Mouse (Mus musculus) heart, embryonic 13.5 days (tissue): ENCODE data around the gene Tm9sf4. TPM values are rescaled to one million over a fixed set of nuclear protein-coding genes. Genes with fewer than 3 reads are reported as not detected.

ENCODE experiments used
- ATAC-seq: fragments of 200-750 bp; cut with Nextera tagmentation; 2 replicates; pipeline ENCODE4 v1.8.0; 2017; ENCODE audit warnings: moderate TSS enrichment; ENCODE audit not compliant: insufficient number of reproducible peaks, low FRiP score, low TSS enrichment; ENCODE audit errors: extremely low read depth
- H3K27ac ChIP-seq: fragments of 300-500 bp; sonication (generic); replicated peaks from 2 replicates; pipeline ENCODE4 v1.5.1; 2015; ENCODE audit warnings: moderate library complexity, mild to moderate bottlenecking, inconsistent platforms
- H3K27me3 ChIP-seq: fragments of 300-500 bp; sonication (generic); replicated peaks from 2 replicates; pipeline ENCODE4 v1.6.1; 2015; ENCODE audit warnings: mild to moderate bottlenecking, inconsistent platforms
- H3K36me3 ChIP-seq: fragments of 300-500 bp; sonication (generic); 2 replicates; pipeline ENCODE4 v1.6.1; 2015; ENCODE audit warnings: mild to moderate bottlenecking, inconsistent platforms
- H3K4me1 ChIP-seq: fragments of 300-500 bp; sonication (generic); 2 replicates; pipeline ENCODE4 v1.6.1; 2015; ENCODE audit warnings: inconsistent platforms
- H3K4me2 ChIP-seq: fragments of 300-500 bp; sonication (generic); 2 replicates; pipeline ENCODE4 v1.6.1; 2015; ENCODE audit warnings: inconsistent platforms, mild to moderate bottlenecking, moderate library complexity
- H3K4me3 ChIP-seq: fragments of 300-500 bp; sonication (generic); 2 replicates; pipeline ENCODE4 v1.5.1; 2015; ENCODE audit warnings: moderate library complexity, mild to moderate bottlenecking, inconsistent platforms
- H3K9ac ChIP-seq: fragments of 300-500 bp; sonication (generic); 2 replicates; pipeline ENCODE4 v1.6.1; 2015; ENCODE audit warnings: inconsistent platforms, mild to moderate bottlenecking, moderate library complexity
- H3K9me3 ChIP-seq: fragments of 300-500 bp; sonication (generic); 2 replicates; pipeline ENCODE4 v1.6.1; 2016; ENCODE audit warnings: inconsistent platforms
- WGBS: fragments of 180-500 bp; shearing (Covaris S2); methylation state at CpG from one replicate; pipeline ENCODE4 v1.1.7; 2015; ENCODE audit warnings: mixed read lengths; 5-methylcytosine and 5-hydroxymethylcytosine counted together
- polyA plus RNA-seq: library from polyadenylated mRNA; unstranded; fragments of >200 nt; fragmentation: Nextera tagmentation; extraction: Ambion mirVana; gene quantifications from 2 replicates; pipeline ENCODE4 v1.2.1, GENCODE M21; 2015

The Tm9sf4 gene
- polyA plus RNA-seq, 1 experiment from 2014 or later, result 59.0 TPM

DNA sequence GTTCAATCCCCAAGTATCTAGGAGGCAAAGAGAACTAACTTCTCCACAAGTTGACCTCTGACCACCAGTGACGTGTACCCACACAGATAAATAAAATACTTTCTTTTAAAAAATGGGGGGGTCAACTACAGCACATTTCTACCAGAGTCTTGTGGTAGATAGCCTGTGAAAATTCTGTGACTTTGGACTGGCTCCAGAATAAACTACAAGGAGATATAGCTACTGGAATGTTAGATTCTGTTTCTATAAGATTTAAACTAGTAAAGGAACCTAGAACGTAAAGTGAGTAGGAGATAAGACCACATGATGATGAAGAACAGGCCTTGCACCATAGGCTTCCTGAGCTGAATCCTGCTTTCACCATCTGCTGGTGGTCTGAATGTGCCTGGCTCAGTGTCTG, 26.7 kb downstream of the Tm9sf4 start:
- Histone ChIP-seq H3K9me3 (no peaks in the 10 kb centered on the region), H3K9ac (no peak overlapping the region), H3K4me1 (peaks cover 34% of the 10 kb centered on the region), H3K36me3 (peaks cover 99% of the 10 kb centered on the region), H3K4me3 (no peak overlapping the region), H3K27me3 (no peaks in the 10 kb centered on the region), H3K4me2 (no peak overlapping the region), H3K27ac (no peak overlapping the region)
- ATAC-seq, result no peak
- 55% methylated on average over 2 of the region's 2 CpGs for WGBS

DNA sequence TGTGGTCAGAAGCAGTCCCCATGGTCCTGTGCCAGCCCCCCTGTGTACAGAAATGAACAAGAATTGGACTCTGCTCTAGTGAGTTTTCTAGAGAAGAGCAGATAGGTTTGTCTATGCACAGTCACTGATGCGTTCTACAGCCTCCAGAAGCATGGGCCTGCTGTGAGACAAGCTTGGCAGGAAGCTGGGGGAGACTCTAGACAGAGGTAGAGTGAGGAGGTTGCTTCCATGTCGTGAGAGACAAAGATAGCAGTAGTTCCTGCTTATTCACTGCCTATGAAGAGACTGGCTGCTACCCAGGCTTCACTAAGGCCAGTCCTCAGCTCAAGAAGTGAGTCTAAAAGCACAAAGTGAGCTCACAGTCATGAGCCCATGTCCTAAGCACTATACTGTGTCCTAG, 30.1 kb downstream of the Tm9sf4 start:
- no peak overlapping the region for H3K9ac ChIP-seq
- no peak overlapping the region for H3K27ac ChIP-seq
- H3K4me3 ChIP-seq, result no peak overlapping the region
- WGBS, result 72% methylated on average over 2 of the region's 2 CpGs
- no peak for ATAC-seq
- H3K4me1 ChIP-seq, result peaks cover 20% of the 10 kb centered on the region
- H3K4me2 ChIP-seq, result no peak overlapping the region
- H3K9me3 ChIP-seq, result no peaks in the 10 kb centered on the region
- H3K36me3 ChIP-seq, result peaks cover 100% of the 10 kb centered on the region
- H3K27me3 ChIP-seq, result no peaks in the 10 kb centered on the region

DNA sequence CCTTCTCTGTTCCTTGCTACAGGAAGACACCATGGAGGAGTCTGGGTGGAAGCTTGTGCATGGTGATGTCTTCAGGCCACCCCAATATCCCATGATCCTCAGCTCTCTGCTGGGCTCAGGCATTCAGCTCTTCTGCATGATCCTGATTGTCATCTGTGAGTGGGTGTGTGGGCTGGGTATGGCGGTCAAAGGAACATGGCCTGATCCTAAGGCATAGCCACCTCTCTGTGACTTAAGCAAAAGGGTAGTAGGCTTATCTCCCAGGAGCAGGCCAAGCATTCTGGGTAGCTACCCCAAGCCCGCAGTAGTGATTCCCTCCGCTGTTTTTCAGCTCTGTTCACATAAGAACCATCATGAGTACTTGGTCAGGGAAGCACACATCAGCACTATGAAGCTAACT, 33.2 kb downstream of the Tm9sf4 start:
- Histone ChIP-seq H3K4me3 (no peak overlapping the region), H3K4me1 (peaks cover 17% of the 10 kb centered on the region), H3K9me3 (no peaks in the 10 kb centered on the region), H3K27me3 (no peaks in the 10 kb centered on the region), H3K9ac (no peak overlapping the region), H3K4me2 (no peak overlapping the region), H3K27ac (no peak overlapping the region), H3K36me3 (peaks cover 97% of the 10 kb centered on the region)
- WGBS, result 84% methylated on average over 3 of the region's 3 CpGs
- no peak for ATAC-seq

DNA sequence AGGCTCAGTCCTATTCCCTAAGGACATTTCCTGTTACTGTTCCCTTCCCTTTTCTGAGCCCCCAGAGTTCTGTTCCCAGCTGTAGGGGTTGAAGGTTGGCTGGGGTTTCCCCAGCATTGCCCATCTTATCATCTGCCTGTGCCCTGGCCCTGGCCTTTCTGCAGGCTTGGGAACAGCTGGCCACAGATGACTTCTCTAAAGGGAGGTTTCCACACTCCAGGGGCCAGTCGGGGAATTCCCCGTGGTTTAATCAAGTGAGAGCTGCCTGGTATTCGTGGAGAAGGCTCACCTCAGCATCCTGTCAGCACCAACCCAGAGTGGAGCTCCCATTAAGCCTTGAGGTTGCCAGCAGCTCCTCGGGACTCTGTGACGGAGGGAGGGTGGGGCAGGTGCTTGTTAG, 37.4 kb downstream of the Tm9sf4 start:
- Histone ChIP-seq H3K27me3 (no peaks in the 10 kb centered on the region), H3K4me3 (no peak overlapping the region), H3K4me2 (no peak overlapping the region), H3K27ac (peak overlapping the region; percentile 56), H3K4me1 (peaks cover 17% of the 10 kb centered on the region), H3K9ac (peak overlapping the region; percentile 50), H3K9me3 (no peaks in the 10 kb centered on the region), H3K36me3 (peaks cover 92% of the 10 kb centered on the region)
- WGBS, result 25% methylated on average over 5 of the region's 5 CpGs
- ATAC-seq, result no peak

DNA sequence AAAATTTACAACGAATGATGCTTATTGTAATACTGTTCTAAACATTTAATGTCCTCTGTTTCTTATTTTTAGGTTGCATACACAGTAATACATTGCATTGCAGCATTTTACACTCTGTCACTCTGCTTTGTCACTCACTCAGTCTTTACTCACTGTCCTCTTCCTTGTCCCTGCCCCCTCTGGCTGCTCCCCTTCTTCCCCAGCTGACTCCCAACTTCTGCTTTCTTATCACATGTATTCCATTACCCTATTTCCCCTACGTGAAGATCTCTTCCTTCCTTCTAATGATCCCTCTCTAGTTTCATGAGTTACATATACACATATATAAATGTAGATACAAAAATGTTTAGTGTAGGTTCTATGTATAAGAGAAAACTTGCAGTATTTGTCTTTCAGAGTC, 38.0 kb downstream of the Tm9sf4 start:
- Histone ChIP-seq H3K36me3 (peaks cover 92% of the 10 kb centered on the region), H3K9me3 (no peaks in the 10 kb centered on the region), H3K9ac (no peak overlapping the region), H3K4me3 (no peak overlapping the region), H3K4me2 (no peak overlapping the region), H3K27me3 (no peaks in the 10 kb centered on the region), H3K27ac (no peak overlapping the region), H3K4me1 (peaks cover 17% of the 10 kb centered on the region)
- 68% methylated on average over 2 of the region's 2 CpGs for WGBS
- ATAC-seq, result no peak

DNA sequence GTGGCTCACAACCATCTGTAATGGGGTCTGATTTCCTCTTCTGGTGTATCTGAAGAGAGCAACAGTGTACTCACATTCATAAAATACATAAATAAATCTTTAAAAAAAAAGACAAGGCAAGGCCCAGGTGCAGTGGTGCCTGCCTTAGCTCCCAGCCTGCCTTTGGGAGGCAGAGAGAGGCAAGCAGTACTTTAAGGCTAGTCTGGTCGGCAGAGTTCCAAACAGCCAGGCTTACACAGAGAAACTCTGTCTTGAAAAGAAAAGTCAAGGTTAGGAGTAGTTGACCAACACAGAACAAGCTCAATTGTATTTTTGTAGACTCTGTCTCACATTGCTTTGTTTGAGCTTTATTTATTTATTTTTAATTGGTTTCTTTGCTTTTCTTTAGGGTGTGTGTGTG, 41.7 kb downstream of the Tm9sf4 start:
- Histone ChIP-seq H3K4me1 (peaks cover 14% of the 10 kb centered on the region), H3K9ac (no peak overlapping the region), H3K4me3 (no peak overlapping the region), H3K4me2 (no peak overlapping the region), H3K27me3 (no peaks in the 10 kb centered on the region), H3K27ac (no peak overlapping the region), H3K36me3 (peaks cover 94% of the 10 kb centered on the region), H3K9me3 (no peaks in the 10 kb centered on the region)
- WGBS, result 81% methylated on average over 1 of the region's 1 CpGs
- ATAC-seq, result no peak

DNA sequence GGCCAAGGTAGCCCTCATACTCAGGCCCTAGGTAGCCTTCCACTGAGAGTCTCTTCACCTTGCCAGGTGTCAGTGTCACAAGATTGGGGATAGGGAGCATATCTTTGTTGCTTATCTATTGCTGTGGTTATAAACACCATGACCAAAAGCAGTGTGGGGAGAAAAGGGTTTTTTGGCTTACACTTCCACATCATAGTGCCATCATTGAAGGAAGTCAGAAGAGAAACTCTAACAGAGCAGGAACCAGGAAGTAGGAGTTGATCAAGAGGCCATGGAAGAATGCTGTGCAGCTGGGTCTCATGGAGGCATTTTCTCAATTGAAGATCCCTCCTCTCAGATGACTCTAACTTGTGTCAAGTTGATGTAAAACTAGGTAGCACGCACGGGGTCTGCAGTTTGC, 47.0 kb downstream of the Tm9sf4 start:
- no peak overlapping the region for H3K27ac ChIP-seq
- no peak overlapping the region for H3K4me3 ChIP-seq
- H3K27me3 ChIP-seq, result no peaks in the 10 kb centered on the region
- peaks cover 82% of the 10 kb centered on the region for H3K36me3 ChIP-seq
- H3K9me3 ChIP-seq, result no peaks in the 10 kb centered on the region
- no peak for ATAC-seq
- 94% methylated on average over 2 of the region's 2 CpGs for WGBS
- H3K4me2 ChIP-seq, result no peak overlapping the region
- H3K4me1 ChIP-seq, result no peaks in the 10 kb centered on the region
- H3K9ac ChIP-seq, result no peak overlapping the region

DNA sequence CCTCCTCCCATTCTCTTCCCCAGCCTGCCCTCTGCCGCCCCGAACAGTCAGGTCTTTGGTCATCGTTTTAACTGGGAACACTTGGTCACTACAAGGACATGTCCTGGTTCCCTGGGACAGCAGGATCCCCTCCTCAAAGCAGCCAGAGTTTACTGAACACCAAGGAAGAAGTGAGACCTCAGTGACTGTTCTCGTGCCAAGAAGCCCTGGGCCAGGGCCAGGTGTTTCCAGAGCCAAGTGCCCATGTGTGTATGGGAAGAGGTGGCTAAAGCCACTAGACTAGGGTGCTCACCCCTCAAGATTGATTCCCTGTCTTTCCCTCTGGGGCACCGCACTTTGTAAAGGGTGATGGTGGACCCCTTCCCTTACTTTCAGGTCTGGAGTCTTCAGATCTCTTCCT, 48.2 kb downstream of the Tm9sf4 start:
- Histone ChIP-seq H3K36me3 (peaks cover 71% of the 10 kb centered on the region), H3K4me2 (no peak overlapping the region), H3K9ac (no peak overlapping the region), H3K27ac (no peak overlapping the region), H3K9me3 (no peaks in the 10 kb centered on the region), H3K4me3 (no peak overlapping the region), H3K4me1 (peaks cover 5% of the 10 kb centered on the region), H3K27me3 (no peaks in the 10 kb centered on the region)
- 90% methylated on average over 5 of the region's 5 CpGs for WGBS
- no peak for ATAC-seq

DNA sequence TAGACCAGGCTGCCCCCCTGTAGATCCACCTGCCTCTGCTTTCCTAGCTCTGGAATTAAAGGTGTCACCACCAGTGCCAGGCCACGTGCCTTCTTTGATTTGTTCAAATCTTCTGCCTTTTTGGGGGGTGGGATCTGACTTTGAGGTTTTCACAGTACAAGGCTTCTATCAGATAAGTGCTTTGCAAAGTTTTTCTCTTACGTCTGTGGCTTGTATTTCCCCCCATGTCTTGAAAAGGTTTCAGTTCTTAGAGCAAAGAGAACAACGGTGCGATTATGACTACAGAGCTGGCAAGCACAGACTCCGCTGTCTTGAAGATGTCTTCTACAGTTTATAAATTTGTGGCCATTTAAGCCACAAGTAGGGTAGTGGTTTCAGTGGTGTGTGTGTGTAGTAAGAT, 50.3 kb downstream of the Tm9sf4 start:
- H3K9ac ChIP-seq, result no peak overlapping the region
- H3K27me3 ChIP-seq, result no peaks in the 10 kb centered on the region
- H3K9me3 ChIP-seq, result no peaks in the 10 kb centered on the region
- WGBS, result 91% methylated on average over 5 of the region's 5 CpGs
- ATAC-seq, result no peak
- H3K36me3 ChIP-seq, result peaks cover 50% of the 10 kb centered on the region
- H3K4me3 ChIP-seq, result no peak overlapping the region
- H3K27ac ChIP-seq, result no peak overlapping the region
- no peak overlapping the region for H3K4me2 ChIP-seq
- H3K4me1 ChIP-seq, result peaks cover 18% of the 10 kb centered on the region

DNA sequence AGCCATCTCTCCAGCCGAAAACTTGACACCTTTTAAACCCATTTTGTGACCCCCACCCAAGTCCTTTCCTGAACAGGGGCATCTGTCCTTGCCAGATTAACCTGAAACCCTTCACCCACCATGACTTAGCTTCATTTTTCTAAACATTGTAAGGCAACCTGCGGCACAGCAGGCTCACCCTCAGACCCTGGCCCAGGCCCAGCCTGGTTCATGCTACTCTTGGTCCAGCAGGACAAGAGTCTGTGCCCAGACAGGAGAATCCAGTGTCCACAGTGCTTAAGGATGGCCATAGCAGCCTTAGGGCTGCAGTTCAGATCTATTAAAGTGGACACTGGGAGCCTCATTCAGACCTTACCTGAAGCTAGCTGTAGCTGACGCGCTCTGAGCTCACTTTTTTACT, 52.2 kb downstream of the Tm9sf4 start:
- ATAC-seq, result no peak
- Histone ChIP-seq H3K27me3 (no peaks in the 10 kb centered on the region), H3K4me1 (peaks cover 18% of the 10 kb centered on the region), H3K4me3 (no peak overlapping the region), H3K9me3 (no peaks in the 10 kb centered on the region), H3K27ac (no peak overlapping the region), H3K9ac (no peak overlapping the region), H3K36me3 (peaks cover 31% of the 10 kb centered on the region), H3K4me2 (no peak overlapping the region)
- 80% methylated on average over 4 of the region's 4 CpGs for WGBS

DNA sequence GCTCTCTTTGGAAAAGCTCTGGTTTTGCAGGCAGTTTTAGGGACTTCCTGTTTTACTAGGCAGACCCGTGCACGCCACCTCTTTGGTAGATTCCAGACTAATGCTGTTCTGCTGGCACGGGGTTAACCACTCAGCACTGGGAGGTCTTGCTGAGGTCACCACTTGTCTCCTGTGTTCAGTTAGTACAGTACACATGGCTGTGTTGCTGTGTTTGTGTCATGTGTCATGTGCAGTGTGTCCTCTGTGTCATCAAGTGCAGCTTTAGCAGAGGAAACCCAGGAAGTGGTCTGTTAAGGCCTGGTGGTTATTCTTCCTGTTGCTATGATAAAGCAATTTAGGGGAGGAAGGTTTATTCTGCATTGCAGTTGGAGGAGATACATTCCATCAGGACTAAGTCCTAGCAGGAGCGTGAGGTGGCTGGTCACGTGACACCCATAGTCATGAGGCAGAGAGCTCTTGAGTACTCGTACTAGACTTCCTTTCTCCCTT, 53.7 kb downstream of the Tm9sf4 start:
- Histone ChIP-seq H3K4me3 (no peak overlapping the region), H3K9ac (no peak overlapping the region), H3K4me1 (peaks cover 22% of the 10 kb centered on the region), H3K4me2 (no peak overlapping the region), H3K27me3 (no peaks in the 10 kb centered on the region), H3K27ac (no peak overlapping the region), H3K36me3 (peaks cover 16% of the 10 kb centered on the region), H3K9me3 (no peaks in the 10 kb centered on the region)
- no peak for ATAC-seq
- 35% methylated on average over 6 of the region's 6 CpGs for WGBS

DNA sequence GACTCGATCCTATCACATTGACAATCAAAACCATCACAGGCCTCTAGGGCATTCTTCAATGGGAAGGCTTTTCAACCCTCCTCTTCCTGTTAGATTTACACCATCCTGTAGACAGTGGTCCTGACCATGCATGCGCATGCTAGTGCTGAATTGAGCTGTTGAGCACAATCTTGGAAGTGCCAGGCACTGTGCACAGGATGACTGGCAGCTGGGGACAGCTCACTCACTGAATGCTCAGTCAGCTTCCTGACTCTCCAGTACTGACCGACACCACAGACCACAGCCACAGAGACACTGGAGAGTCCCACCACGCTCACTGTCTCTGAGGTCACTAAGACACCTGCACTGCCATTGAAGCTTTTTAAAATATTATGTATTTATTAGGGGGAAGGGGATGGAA, 54.3 kb downstream of the Tm9sf4 start:
- Histone ChIP-seq H3K9ac (no peak overlapping the region), H3K27me3 (no peaks in the 10 kb centered on the region), H3K36me3 (peaks cover 10% of the 10 kb centered on the region), H3K9me3 (no peaks in the 10 kb centered on the region), H3K27ac (no peak overlapping the region), H3K4me2 (no peak overlapping the region), H3K4me3 (no peak overlapping the region), H3K4me1 (peaks cover 22% of the 10 kb centered on the region)
- ATAC-seq, result no peak
- 71% methylated on average over 4 of the region's 4 CpGs for WGBS
